Mouse (Mus musculus): ENCODE results near the gene Tmub1.

Tmub1 gene

DNA sequence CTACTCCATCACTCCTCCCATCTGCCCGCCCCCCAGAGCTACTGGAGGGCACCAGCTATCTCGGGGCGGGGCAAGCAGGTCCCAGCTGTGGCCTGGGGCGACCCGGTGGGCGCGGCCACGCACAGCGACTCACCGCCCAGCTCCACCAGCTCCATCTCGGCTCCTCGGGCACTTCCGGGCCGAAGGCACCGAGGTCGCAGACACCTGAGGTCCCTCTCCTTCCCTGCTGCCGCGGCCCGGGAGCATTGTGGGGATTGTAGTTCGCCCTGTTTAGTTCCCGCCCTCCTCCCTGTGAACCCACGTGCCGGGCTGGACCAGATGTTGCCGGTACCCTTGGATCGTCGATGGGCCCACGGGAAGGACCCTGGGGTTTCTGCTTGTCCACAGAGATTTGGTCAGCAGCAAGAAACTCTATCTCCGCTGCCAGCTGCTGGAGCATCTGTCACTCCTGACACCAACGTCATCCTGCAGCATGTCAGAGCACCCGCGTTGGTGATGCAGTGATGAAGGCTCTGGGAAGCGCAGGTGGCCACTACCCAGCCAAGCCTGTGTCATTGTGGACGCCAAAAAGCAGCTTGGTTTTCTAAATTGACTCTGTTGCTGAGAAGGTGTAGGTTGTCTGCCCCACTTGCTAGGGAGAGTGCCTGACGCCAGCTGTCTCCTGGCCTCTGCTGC is at the start of gene Tmub1:
Gene Tmub1 (minus strand): TSS at position 231 of the 675 bp plus-strand sequence.
- peak; percentile 81 to 82 for DNase-seq

DNA sequence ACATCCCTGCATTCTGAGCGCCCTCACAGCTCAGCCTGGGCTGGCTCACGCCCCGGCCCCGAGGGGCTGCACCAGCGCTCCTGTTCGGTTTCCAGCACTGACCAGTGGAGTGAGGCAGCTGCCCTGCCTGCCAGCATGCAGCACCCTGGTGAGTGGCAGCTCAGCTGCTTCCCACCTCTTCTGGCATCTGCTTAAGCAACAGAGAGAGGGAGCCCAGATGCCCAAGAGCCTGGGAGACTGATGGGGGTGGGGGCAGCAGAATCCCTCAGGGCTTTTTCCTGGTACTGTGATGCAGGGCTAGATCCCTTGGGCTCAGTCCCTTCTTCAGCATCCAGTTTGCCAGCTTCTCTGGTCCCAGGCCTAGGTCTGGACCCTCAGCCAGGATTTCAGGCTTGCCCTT is 49.1 kb upstream of the Tmub1 start:
- no peak for DNase-seq

DNA sequence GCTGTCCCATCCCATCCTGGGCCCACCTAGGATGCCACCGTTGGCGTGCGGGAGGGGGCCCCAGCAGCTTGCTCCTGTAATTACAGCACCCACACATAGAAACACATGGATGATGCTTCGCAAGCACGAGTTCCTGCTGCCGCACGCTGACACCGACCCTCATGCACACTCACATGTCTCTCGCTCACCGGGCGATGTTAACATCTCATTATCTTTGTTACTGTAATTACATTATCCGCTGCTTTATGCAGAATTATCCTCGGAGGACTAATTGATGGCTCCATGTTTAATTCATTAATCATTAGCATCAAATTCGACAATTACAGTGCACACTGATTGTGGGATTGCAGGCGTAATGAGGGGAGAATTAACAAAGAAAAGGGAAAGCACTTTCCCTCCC is 47.4 kb upstream of the Tmub1 start:
- DNase-seq = no peak

DNA sequence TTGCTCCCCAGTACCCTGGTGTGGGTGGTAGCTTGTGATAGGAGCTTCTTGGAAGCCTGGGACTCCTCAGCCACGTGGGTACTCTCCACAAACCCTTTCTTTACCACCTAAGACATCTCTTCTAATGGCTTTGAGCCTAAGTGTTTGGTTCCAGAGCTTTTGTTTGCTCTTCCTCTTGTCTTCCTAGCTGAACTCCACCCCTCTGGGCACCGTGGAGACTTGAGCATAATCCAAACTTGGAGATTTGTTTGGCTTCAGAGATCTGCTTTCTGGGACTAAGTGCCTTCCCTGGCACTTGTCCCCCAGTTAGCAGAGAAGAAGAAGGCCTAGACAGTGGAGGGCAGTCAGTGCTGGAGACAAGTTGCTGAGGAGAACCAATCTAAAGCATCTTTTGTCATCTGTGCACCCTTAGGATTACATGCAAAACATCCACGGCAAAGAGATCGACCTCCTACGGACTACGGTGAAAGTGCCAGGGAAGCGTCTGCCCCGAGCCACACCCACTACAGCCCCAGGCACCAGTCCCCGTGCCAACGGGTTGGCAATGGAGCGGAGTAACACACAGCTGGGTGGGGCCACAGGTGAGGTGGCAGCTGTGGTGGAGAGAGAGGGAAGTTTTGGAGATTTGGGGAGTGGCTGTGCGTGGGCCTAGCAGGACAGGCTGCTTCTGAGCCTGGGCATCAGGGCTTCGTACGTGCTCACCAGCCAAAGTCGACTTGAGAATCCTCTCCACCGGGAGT is 45.1 kb upstream of the Tmub1 start:
- no peak for DNase-seq

DNA sequence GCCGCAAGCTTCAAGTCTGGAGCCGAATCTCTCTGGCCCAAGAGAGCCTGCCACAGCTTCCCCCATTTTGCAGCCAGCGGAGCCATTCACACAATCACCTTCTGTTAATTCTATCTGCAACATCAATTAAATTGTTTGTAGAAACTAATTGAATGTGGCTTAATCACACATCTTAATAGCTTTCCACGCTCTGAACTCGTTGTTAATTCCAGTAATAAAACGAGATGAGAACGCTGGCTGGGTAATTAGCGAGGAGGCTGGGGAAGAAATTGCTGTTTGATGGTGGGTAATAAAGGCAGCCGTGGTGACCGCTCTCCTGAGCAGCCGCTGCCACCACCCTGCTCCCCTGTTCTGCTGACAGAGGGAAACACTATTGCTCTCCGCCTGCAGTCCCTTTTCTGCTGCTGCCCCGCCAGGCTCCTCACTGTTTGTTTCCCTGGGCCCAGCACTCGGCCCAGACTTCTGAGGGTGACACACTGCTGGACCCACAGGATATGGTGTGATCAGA is 42.8 kb upstream of the Tmub1 start:
- no peak for DNase-seq

DNA sequence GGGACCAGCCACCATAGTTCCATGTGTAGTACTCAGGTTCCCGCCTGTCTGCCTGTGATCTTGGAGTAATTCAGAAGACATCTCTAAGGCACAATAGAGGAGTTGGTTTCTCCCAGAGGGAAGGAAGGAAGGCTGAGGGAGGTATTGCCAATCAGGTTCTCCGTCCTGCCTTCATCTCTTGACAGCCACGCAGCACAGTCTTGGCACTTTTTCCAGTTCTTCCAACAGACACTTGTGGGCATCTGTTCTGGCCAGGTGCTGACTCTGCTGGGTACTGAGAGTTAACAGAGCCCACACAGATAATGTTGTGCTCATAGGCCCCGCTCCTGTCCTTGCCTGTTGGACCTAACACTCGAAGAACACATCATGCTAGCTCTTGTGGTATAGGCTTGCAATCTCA is 39.1 kb upstream of the Tmub1 start:
- no peak for DNase-seq

DNA sequence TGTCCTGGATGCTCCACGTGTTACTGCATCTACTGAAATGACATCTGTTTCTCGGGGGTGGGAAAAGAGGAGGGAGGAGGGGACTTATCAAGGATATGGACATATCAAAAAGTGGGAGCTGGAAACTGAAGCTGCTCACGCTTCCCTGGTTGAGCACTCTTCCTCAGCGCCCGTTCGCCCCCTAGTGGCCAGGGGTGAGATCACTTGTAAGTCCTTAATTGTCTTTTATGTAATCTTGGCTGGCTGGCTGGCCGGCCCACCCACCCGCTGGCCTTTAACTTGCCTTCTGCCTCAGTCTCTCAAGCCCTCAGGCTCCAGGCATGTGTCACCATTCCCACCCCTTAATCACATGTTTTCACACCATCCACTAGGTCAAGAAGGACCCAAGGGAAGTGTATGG is 38.4 kb upstream of the Tmub1 start:
- DNase-seq = peak; percentile 46 to 81

DNA sequence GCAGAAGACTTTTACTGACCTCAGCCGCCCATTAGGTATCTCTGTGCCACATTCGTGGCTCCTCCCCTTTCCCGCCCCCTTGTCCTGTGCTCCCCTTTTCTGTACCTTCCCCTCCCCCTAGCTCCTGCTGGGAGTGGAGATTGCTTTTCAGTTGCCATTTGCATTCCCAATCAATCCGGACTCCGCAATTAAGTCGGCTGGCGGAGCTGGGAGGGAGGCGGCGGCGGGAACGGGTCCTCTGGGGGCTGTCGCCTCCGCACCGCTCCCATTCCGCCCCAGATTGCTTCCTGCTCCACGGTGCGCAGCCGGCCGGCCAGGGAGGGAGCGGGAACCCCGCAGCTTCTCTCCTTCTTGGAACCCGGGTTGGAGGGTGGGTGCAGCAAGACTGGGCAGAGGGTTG is 37.3 kb upstream of the Tmub1 start:
- DNase-seq = no peak

DNA sequence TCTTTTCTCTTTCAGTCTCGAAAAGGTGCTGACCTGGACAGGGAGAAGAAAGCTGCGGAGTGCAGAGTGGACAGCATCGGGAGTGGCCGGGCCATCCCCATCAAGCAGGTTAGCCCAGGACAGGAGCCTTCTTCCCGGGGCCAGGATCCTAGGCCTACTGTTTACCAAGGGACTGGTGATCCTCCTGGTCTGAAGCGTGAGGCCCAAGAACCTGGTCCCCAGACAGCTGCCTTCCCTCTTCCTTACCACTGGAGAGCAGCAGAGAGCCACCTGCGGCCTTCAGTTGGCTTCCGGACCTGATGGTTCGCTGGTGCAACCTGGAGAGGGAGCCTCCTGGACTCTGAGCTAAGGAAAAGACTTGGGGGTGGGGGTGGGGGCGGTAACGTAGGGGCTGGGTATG is 35.7 kb upstream of the Tmub1 start:
- DNase-seq = peak in 1 of 2 experiments; percentile 30

DNA sequence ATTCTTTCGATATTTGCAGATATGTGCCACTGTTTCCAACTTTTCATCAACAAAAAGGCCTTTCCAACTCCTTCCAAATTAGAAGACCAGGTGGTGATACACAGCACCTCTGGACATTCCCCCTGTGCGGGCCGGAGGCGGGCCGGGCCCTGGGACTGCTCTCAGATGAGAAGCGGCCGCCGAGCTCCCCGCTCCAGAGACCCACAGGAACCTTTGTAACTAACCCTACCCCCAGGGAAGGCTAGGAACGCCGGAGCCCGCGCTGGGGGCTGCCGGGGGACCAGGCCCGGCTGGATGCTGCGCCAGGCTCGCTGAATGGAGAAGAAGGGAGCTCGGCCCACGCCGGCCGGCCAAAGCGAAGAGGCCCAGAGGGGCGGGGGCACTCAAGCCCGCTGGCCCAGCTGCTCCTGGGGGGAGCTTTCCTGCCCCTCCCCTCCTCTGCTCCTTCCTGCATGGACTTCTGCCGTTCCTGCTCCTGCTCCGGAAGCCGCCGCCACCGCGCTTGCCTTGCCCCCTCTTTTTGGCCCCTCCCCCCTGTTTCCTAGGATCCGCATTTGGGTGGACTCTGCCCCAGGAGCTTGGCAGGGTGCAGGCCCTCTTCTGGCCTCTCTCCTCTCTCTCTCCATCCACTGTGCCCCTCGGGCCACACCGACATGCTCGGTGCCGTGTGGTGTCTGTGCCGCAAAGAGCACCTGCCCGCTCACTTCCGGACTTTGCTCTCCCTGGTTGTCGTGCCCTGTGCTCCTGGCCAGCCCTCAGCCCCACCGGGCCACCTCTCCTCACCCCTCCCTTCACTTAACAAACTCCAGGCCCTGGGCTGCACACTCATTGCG is 34.8 kb upstream of the Tmub1 start:
- no peak for DNase-seq

DNA sequence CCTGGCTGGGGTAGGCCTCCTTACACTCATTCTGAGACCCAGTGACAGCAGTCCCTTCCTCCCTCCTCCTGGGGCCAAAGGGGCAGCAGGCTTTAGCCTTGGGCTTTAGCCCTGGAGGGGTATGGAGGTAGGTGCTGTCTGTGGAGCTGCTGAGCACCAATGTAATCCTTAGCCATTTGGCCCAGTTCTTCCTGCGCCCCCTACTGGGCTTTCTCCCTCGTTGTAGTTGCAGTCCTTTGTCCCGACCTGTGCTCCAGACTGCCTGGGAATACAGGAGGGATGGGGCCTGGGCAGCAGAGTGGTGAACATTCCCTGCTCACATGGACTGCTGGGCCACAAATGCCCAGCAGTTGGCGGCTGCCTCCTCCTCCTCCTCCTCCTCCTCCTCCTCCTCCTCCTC is 34.0 kb upstream of the Tmub1 start:
- DNase-seq = peak in 1 of 2 experiments; percentile 33

DNA sequence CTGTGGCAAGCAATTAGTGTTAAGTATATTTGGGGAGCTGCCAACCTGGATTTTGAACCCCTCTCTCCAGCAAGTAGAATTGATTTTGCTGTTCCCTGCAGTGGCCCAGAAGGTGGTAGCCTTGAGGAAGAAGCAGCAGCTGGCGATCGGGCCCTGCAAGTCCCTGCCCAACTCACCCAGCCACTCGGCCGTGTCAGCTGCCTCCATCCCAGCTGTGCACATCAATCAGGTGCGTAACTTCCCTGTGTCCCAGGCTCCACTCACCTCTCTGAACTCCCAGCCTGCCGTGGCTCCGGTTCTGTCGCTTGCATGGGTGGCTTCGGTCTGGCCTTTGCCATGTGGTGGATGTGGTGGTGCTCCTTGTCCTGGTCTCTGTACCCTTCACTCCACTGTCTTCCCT is 30.3 kb upstream of the Tmub1 start:
- no peak for DNase-seq

DNA sequence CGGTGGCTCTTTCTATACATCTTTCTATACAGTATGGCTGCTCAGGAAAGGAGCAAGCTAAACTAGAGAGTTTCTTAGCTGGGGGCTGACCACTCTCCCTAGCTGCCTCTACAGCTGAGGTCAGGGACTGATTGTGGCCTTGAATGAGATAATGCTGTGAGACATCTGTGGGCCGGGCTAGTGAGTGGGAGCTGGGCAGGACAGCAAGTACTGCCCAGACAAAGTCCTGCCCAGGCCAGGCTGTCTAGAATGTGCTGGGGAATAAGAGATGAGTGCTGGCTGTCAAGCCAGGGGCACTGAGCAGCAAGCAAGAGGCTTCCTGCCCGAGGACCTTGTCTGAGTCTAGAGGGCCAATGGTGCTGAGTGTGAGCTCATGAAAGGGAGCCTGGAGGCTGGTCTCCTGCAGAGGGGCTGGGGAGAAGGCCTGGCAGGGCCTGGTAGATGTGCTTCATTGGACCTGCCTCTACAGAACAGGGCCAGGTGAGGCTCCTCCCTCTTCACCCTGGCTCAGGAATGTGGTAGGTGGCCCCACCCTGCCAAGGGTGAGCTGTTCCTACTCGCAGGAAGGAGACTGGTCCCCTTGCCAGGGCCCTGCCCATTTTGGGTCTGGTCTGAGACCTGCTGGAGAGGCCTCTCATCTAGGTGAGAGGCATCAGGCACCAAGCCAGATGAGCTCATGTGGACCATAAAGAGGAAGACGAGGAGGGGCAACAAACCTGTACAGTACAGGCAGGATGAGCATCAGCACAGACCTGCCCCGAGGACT is 28.0 kb upstream of the Tmub1 start:
- no peak for DNase-seq

DNA sequence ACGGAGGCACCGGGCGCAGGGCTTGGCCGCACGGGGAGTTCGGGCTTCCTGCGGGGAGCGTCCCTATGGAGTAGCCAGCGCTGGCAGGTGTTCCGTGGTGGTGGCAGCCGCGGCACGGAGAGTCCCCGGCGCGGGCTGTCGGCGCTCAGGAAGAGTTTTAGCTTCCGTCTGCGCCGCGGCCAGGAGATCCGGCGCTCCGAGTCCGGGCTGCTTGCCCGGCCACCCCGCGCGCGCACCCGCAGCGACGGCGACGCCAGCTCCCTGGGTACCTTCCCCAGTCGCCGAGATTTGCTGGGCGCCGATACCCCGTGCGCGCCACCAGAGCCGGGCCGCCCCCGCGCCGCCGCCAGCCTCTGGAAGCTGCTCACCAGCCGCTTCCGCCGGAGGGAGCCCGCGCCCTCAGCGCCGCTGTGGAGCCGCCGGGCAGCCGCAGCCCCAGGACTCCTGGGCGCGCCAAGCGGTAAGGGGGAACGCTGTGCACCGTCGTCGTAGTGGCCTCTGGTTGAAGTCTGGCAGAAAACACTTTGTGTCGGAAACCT is 27.1 kb upstream of the Tmub1 start:
- peak in 1 of 2 experiments; percentile 38 for DNase-seq

DNA sequence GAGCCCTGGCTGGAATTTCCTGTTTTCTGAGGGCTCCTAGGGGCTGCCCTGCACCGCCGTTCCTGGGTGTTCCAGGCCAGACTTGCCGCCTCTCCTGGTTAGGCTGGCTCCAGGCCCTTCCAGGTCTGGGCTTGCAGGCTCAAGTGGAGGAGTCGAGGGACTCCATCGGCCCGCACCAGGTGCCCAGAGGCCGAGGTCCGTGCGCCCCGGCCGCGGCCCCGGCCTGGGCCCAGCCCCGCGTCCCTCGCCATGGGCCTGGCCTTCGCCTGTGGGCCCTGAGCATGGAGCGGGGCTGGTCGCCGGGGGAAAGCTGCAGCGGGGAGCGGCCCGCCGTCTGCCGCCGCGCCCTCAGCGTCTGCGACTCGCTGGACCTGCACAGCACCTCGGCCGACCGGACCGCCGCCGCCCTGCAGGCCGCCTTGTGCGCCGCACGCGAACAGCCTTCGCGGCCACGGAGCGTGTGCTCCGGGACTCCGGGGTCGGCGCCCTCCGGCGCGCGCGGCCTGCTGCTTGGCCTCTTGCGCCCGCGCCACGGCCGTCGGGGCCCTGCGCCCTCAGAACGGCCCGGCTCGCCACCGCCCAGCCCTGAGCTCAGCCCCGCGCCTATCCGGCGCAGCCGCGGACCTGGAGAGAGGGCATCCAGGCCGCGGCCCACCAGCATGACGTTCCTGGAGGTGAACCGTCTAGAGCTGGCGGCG is 26.5 kb upstream of the Tmub1 start:
- DNase-seq = no peak

DNA sequence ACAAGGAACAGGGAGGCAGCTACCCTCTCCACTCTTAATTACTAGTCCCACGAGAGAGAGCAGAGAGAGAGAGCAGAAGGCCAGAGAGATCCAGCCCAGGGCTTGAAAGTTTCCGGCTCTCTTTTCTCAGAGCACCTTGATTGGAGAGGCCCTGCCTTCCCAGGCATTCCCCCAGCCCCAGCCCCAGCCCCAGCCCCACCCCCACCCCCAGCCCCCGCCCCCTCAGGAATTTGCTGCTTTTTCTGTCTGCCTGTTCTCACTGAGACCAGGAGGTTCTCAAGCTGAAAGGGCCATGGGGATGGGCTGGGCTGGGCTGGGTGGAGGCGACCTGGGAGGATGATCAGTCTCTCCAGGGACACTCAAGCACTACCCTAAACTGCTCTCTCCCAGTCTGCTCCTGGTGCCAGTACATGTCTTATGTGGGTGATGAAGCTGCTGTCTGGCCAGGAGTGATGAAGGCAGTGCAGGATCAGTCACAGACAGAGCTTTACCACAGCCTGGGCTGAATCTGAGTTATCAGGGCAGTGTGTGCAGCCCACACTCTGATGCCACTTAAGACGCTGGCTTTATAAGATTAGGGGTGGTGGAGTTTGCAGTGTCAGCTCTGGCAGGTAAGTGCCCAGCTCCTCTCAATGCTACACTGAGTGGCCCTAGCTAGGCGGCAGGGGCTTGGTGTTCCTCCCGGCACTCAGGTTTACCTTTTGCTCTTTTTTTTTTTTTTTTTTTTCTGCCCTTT is 25.4 kb upstream of the Tmub1 start:
- DNase-seq = no peak

DNA sequence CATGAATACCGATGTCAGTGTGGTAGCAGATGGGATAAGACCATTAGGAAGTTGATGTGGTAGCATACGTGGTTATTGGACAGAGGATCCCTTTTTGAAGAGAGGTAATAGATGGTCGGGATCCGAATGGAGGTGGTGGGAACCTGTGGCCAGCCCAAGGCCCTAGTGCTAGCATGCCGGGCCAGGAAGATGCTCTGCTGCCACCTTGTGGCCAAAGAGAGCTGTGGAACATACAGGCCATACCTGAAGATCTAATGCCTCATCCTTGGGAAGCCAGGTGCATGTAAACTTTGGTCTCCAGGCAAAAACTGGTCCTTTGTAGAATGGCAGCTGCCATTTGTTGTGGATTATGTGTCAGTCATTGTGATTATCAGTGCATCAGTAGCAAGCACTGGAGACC is 22.9 kb upstream of the Tmub1 start:
- DNase-seq = peak; percentile 47 to 75

DNA sequence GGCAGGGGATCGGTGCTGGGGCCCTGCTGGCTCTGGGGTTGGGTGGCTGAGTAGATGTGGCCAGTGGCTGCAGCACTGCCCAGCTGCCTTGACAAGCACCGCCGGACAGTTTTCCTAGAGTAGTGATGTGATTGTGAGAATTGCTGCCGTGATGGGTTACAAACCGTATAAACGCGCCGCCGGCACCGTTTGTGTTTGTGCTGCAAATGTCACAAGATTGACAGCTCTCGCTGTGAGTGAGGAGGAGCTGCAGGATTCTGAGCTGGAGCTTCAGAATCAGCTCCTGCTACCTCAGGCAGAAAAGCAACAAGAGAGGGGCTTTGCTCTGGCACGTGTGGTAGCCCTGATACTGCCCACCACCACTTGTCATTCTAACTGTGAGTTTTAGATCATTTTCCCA is 19.1 kb upstream of the Tmub1 start:
- DNase-seq = no peak

DNA sequence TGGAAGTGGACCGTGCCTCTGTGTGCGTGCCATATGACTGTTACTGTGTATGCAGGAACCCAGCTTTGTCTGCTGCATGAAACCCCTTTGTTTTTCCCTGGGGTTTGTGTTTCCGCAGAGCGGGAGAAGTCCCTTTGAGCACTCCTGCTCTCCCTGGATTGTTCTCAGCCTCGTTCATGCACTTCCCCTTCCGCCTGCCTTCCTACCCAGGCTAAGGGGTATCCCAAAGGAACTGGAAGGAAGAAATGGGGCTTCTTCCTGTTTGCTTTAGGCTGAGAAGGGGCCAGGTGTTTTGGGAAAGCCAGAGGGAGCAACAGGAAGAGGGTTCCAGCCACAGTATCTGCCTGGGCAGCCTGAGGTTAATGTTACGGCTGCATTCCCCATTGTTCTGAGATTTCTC is 8.0 kb upstream of the Tmub1 start:
- DNase-seq = no peak

DNA sequence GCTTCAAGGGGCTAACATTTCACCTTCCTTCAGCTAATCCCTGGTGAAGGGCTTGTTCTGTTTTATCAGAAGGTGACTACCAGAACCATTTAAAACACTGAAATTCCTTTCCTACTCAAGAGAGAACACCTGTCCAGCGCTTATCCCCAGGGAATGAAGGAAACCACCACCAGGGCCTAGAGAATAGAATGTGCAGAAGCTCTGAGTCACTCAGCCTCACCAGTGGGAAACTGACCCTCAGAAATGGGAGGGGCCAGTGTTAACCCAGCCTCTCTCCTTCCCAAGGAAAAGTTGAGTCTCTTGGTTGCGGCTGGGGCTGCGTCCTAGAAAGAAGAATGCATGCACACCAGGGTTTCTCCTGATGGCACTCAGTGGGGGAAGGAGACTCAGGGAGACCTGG is 7.4 kb upstream of the Tmub1 start:
- no peak for DNase-seq

DNA sequence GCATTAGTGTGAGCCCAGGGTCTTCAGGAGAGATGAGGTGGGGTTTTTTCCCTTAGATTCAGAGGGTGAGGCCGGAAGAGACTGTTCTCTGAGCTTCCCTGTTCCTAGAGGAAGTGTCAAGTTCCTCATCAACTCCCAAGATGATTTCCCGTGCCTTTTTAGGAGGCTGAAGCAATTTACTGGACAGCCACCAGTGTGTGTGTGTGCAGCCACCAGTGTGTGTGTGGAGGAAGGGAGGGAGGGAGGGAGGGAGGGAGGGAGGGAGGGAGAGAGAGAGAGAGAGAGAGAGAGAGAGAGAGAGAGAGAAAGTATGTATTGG is 6.3 kb upstream of the Tmub1 start:
- no peak for DNase-seq
